Mouse (Mus musculus): Measurements from ENCODE around the gene Afmid. TPM values are rescaled to one million over a fixed set of nuclear protein-coding genes. Genes with fewer than 3 reads are reported as not detected.
A peak's percentile ranks its signal among the peaks of the same experiment; 100 is the strongest.
"Not testable (repeated sequence)": the region's sequence is repeated elsewhere in the genome, so short reads cannot be mapped to it uniquely, and the experiment has no call there.

Afmid gene
- polyA plus RNA-seq, 1 experiment from 2014 or later, result 3.3 TPM

DNA sequence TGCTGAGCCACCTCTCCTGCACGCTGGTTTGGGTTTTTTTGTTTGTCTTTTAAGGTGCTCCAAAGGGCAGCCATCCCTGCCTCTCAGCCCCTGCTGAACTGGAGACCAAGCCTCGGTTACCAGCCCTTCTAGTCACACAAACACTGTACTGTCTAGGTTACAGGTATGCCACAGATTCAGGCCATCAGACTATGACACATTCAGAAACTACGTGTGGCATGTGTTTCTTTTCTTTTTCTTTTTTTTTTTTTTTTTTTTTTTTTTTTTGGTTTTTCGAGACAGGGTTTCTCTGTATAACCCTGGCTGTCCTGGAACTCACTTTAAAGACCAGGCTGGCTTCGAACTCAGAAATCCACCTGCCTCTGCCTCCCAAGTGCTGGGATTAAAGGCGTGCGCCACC, 37.2 kb upstream of the Afmid start:
- not testable (repeated sequence) for H3K4me3 ChIP-seq (ENCODE audit: low read depth, low read length); DNase-seq (ENCODE audit: low spot score)
- 82% methylated on average over 7 of the region's 7 CpGs for WGBS

DNA sequence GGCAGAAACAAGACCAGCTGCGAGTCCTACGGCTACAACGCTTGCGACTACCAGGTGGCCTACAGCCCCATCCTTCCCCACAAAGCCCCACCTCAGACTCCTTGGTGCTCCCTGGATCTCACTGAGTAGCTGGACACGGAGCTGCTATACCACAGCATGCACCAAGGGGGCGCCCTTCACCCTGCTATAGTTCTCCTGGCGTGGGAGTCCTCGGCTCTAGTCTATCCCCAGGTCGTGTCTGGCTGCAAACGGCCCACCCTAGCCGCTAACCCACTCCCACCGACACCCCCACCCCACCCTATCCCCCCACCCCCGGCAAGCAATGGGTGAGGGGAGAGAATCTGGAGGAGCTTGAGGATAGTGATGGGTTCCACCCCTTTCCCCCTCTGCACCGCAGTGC, 35.4 kb upstream of the Afmid start:
- H3K27me3 ChIP-seq (ENCODE audit: control insufficient read depth, insufficient read depth, low read length), result no peaks in the 10 kb centered on the region
- H3K4me1 ChIP-seq (ENCODE audit: control insufficient read depth, insufficient read depth, low read length), result no peaks in the 10 kb centered on the region
- WGBS, result 7% methylated on average over 14 of the region's 14 CpGs
- no peak overlapping the region for H3K4me3 ChIP-seq (ENCODE audit: low read depth, low read length)
- no peaks in the 10 kb centered on the region for H3K36me3 ChIP-seq (replicated peaks; ENCODE audit: control insufficient read depth, insufficient read depth, low read depth, low read length)
- H3K9me3 ChIP-seq (replicated peaks; ENCODE audit: control insufficient read depth, low read length), result no peaks in the 10 kb centered on the region
- DNase-seq (ENCODE audit: low spot score), result peak; percentile 74
- peak overlapping the region; percentile 15; the same call in 1 of the 2 replicates for H3K4me2 ChIP-seq (ENCODE audit: low read depth, low read length)
- H3K9ac ChIP-seq (replicated peaks; ENCODE audit: low read length), result no peak overlapping the region
- ATAC-seq (replicated peaks; ENCODE audit: insufficient number of reproducible peaks, low FRiP score, low TSS enrichment, low read depth), result no peak
- H3K27ac ChIP-seq (replicated peaks; ENCODE audit: low read depth, low read length), result no peak overlapping the region

More for the DNA sequence above, 37.2 kb upstream of the Afmid start:
- not testable (repeated sequence) for H3K27ac ChIP-seq (replicated peaks; ENCODE audit: low read depth, low read length); H3K4me2 ChIP-seq (ENCODE audit: low read depth, low read length); H3K9me3 ChIP-seq (replicated peaks; ENCODE audit: control insufficient read depth, low read length); H3K27me3 ChIP-seq (ENCODE audit: control insufficient read depth, insufficient read depth, low read length); ATAC-seq (replicated peaks; ENCODE audit: insufficient number of reproducible peaks, low FRiP score, low TSS enrichment, low read depth); H3K36me3 ChIP-seq (replicated peaks; ENCODE audit: control insufficient read depth, insufficient read depth, low read depth, low read length); H3K9ac ChIP-seq (replicated peaks; ENCODE audit: low read length); H3K4me1 ChIP-seq (ENCODE audit: control insufficient read depth, insufficient read depth, low read length)

DNA sequence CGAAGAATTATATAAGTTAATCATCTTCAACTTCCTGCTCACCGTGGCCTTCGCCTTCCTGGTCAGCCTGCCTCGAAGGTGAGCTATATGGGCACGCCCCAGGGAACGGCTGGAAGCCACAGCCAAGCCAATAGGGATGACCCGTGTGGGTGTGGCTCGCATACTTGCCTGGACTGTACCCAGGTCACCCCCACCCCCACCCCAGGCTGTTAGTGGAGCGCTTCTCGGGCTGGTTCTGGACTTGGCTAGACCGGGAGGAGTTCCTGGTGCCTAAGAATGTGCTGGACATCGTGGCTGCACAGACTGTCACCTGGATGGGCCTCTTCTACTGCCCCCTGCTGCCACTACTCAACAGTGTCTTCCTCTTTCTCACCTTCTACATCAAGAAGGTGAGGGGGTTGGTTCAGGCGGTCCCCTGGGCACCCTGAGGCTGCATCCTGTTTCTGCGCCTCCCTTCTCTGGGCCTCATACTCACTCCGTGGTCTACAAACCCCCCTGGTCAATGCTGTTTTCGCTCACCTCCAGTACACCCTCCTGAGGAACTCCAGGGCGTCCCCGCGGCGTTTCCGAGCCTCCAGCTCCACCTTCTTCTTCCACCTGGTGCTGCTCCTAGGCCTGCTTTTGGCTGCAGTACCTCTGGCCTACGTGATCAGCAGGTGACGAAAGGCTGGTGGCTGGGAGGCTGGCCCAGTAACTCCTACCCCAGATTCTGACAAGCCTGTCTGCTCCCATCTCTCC, 34.9 kb upstream of the Afmid start:
- Histone ChIP-seq H3K27me3 (ENCODE audit: control insufficient read depth, insufficient read depth, low read length) (no peaks in the 10 kb centered on the region), H3K9me3 (replicated peaks; ENCODE audit: control insufficient read depth, low read length) (no peaks in the 10 kb centered on the region), H3K36me3 (replicated peaks; ENCODE audit: control insufficient read depth, insufficient read depth, low read depth, low read length) (no peaks in the 10 kb centered on the region), H3K4me2 (ENCODE audit: low read depth, low read length) (no peak overlapping the region; the same call in 1 of the 2 replicates), H3K27ac (replicated peaks; ENCODE audit: low read depth, low read length) (no peak overlapping the region), H3K4me3 (ENCODE audit: low read depth, low read length) (no peak overlapping the region), H3K4me1 (ENCODE audit: control insufficient read depth, insufficient read depth, low read length) (no peaks in the 10 kb centered on the region), H3K9ac (replicated peaks; ENCODE audit: low read length) (no peak overlapping the region)
- 30% methylated on average over 23 of the region's 23 CpGs for WGBS
- DNase-seq (ENCODE audit: low spot score), result no peak
- no peak for ATAC-seq (replicated peaks; ENCODE audit: insufficient number of reproducible peaks, low FRiP score, low TSS enrichment, low read depth)

DNA sequence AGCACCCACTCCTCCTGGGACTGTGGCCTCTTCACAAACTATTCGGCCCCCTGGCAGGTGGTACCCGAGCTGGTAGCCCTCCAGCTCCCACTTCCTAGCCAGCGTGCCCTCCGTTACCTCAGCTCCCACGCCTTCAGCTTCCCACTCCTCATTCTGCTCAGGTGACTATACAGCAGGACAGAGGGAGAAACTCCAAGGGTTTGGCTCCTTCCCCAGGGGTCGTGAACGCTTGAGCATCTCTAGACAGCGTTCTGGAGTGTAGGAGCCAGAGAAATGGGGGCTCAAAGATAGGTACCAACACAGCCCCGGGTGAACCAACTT, 34.3 kb upstream of the Afmid start:
- Histone ChIP-seq H3K27me3 (ENCODE audit: control insufficient read depth, insufficient read depth, low read length) (no peaks in the 10 kb centered on the region), H3K9me3 (replicated peaks; ENCODE audit: control insufficient read depth, low read length) (no peaks in the 10 kb centered on the region), H3K27ac (replicated peaks; ENCODE audit: low read depth, low read length) (no peak overlapping the region), H3K36me3 (replicated peaks; ENCODE audit: control insufficient read depth, insufficient read depth, low read depth, low read length) (no peaks in the 10 kb centered on the region), H3K4me1 (ENCODE audit: control insufficient read depth, insufficient read depth, low read length) (no peaks in the 10 kb centered on the region), H3K9ac (replicated peaks; ENCODE audit: low read length) (no peak overlapping the region), H3K4me2 (ENCODE audit: low read depth, low read length) (no peak overlapping the region), H3K4me3 (ENCODE audit: low read depth, low read length) (no peak overlapping the region)
- DNase-seq (ENCODE audit: low spot score) (no peak), ATAC-seq (replicated peaks; ENCODE audit: insufficient number of reproducible peaks, low FRiP score, low TSS enrichment, low read depth) (no peak)
- WGBS, result 80% methylated on average over 9 of the region's 9 CpGs

DNA sequence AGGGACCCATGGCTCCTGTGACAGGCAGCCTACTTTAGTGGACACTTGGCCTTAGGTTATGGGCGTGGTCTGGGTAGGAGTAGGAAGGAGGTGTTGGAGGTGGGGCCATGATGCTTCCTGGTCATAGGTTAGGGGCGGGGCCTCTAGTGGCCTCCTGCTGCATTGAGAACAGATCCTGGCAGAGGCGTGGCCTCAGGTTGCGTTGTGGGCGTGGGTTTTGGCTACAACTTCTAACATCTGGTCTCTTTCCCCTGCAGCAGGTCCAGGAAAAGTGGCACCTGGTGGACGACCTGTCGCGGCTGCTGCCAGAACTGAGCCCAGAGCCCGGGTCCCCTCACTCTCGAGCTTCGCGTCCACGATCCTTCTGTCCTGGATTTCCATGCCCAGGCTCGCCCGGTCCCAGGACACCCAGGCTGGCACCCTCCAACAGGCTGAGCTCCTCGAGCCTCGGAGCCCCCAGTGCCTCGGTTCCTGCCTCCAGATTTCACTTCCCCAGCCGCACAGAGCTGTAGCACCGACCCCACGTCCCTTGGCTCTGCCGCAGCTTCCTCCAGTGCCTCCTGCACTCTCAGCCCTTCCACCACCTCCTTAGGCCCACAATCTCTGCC, 33.3 kb upstream of the Afmid start:
- Histone ChIP-seq H3K9me3 (replicated peaks; ENCODE audit: control insufficient read depth, low read length) (no peaks in the 10 kb centered on the region), H3K36me3 (replicated peaks; ENCODE audit: control insufficient read depth, insufficient read depth, low read depth, low read length) (no peaks in the 10 kb centered on the region), H3K9ac (replicated peaks; ENCODE audit: low read length) (peak overlapping the region; percentile 44), H3K27ac (replicated peaks; ENCODE audit: low read depth, low read length) (no peak overlapping the region), H3K4me3 (ENCODE audit: low read depth, low read length) (no peak overlapping the region), H3K27me3 (ENCODE audit: control insufficient read depth, insufficient read depth, low read length) (no peaks in the 10 kb centered on the region), H3K4me2 (ENCODE audit: low read depth, low read length) (peak overlapping the region; percentile 27), H3K4me1 (ENCODE audit: control insufficient read depth, insufficient read depth, low read length) (no peaks in the 10 kb centered on the region)
- 4% methylated on average over 22 of the region's 22 CpGs for WGBS
- ATAC-seq (replicated peaks; ENCODE audit: insufficient number of reproducible peaks, low FRiP score, low TSS enrichment, low read depth), result no peak
- peak; percentile 64 for DNase-seq (ENCODE audit: low spot score)

DNA sequence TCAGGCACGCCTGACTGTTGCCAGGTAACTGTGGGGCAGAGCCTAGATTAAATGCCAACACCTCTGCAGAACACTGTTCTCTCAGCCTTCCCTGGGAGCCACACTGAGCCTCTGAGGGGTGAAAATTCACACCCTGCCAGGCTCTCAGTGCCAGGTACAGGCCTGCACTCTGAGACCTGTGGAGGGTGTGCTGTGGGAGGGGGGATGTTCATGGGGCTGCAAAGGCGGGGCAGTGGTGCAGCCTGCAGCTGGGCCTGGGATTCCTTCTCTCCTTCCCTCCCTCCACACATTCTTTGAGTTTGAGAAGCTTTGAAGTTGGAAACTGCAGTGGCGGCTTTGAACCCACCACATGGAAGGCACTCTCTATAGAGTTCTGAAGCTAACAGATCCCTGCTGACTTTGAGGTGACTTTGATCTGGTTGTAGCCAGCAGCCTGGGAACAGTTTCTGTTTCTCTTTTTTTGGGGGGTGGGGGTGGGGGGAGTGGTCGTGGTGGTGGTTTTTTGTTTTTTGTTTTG, 31.6 kb upstream of the Afmid start:
- DNase-seq (ENCODE audit: low spot score) (peak; percentile 16), ATAC-seq (replicated peaks; ENCODE audit: insufficient number of reproducible peaks, low FRiP score, low TSS enrichment, low read depth) (no peak)
- no peak overlapping the region for H3K4me2 ChIP-seq (ENCODE audit: low read depth, low read length)
- no peak overlapping the region for H3K27ac ChIP-seq (replicated peaks; ENCODE audit: low read depth, low read length)
- H3K9me3 ChIP-seq (replicated peaks; ENCODE audit: control insufficient read depth, low read length), result no peaks in the 10 kb centered on the region
- no peaks in the 10 kb centered on the region for H3K27me3 ChIP-seq (ENCODE audit: control insufficient read depth, insufficient read depth, low read length)
- H3K9ac ChIP-seq (replicated peaks; ENCODE audit: low read length), result no peak overlapping the region
- H3K4me1 ChIP-seq (ENCODE audit: control insufficient read depth, insufficient read depth, low read length), result no peaks in the 10 kb centered on the region
- 67% methylated on average over 4 of the region's 4 CpGs for WGBS
- H3K4me3 ChIP-seq (ENCODE audit: low read depth, low read length), result no peak overlapping the region
- no peaks in the 10 kb centered on the region for H3K36me3 ChIP-seq (replicated peaks; ENCODE audit: control insufficient read depth, insufficient read depth, low read depth, low read length)

DNA sequence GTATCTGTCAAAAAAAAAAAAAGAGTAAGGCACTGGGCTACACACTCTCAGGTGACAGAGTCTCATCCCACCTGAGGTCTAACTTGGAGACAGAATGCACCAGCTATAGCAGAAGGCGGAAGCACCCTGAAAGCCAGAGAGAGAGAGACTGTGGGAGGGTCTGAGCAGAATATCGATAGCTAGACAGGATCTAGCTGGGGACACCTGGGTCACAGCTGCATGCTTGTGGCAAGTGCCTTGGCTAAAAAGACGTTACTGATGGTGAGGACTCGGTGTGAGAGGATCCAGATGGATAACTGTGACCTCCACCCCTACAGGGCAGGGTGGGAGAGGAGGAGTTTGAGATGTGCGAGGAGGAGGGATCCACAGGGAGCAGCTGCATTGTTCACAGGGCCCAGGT, 28.8 kb upstream of the Afmid start:
- H3K9me3 ChIP-seq (replicated peaks; ENCODE audit: control insufficient read depth, low read length), result no peaks in the 10 kb centered on the region
- DNase-seq (ENCODE audit: low spot score), result no peak
- no peak overlapping the region for H3K27ac ChIP-seq (replicated peaks; ENCODE audit: low read depth, low read length)
- no peaks in the 10 kb centered on the region for H3K4me1 ChIP-seq (ENCODE audit: control insufficient read depth, insufficient read depth, low read length)
- ATAC-seq (replicated peaks; ENCODE audit: insufficient number of reproducible peaks, low FRiP score, low TSS enrichment, low read depth), result no peak
- no peak overlapping the region for H3K9ac ChIP-seq (replicated peaks; ENCODE audit: low read length)
- no peak overlapping the region for H3K4me3 ChIP-seq (ENCODE audit: low read depth, low read length)
- H3K4me2 ChIP-seq (ENCODE audit: low read depth, low read length), result no peak overlapping the region
- H3K27me3 ChIP-seq (ENCODE audit: control insufficient read depth, insufficient read depth, low read length), result no peaks in the 10 kb centered on the region
- no peaks in the 10 kb centered on the region for H3K36me3 ChIP-seq (replicated peaks; ENCODE audit: control insufficient read depth, insufficient read depth, low read depth, low read length)
- WGBS, result 38% methylated on average over 5 of the region's 5 CpGs

DNA sequence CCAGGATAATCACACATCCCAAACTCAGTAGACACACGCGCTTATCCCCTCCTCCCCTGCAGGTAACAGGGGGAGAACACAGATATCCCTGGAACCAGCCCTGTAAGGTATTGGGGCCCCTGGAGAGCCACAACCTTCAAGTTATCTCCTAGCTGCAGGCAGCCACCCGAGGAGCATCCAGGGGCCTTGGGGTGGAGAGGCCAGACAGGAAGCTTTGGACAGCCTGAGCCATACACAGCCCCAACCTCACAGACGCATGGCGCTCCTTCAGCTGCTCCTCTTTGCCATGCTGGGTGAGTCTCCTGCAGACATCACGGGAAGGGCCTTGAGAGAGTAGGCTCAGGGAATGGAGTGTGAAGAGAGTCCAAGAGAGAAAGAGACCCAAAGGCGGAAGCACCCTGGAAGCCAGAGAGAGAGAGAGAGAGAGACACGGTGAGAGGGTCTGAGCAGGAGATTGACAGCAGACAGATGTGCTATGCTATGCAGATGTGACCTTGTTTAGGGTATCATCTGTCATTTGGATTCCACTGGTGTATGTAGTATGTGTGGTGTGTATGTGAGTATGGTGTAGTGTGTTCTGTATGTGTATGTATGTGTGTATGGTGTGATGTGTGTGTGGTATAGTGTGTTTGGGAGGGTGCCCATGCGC, 28.1 kb upstream of the Afmid start, which contains the start of gene 6030468B19Rik:
Gene 6030468B19Rik (plus strand): TSS at position 150 of the 649 bp plus-strand sequence.
- DNase-seq (ENCODE audit: low spot score) (no peak), ATAC-seq (replicated peaks; ENCODE audit: insufficient number of reproducible peaks, low FRiP score, low TSS enrichment, low read depth) (0 out of 2 replicates have a peak, but pooled peaks have one; percentile 29)
- H3K4me3 ChIP-seq (ENCODE audit: low read depth, low read length), result no peak within 1 kb of the TSS
- no peak within 1 kb of the TSS for H3K27ac ChIP-seq (replicated peaks; ENCODE audit: low read depth, low read length)
- no peak within 1 kb of the TSS; the same call in 1 of the 2 replicates for H3K9ac ChIP-seq (replicated peaks; ENCODE audit: low read length)
- H3K36me3 ChIP-seq (replicated peaks; ENCODE audit: control insufficient read depth, insufficient read depth, low read depth, low read length), result no peaks in the 10 kb centered on the region
- no peaks in the 10 kb centered on the region for H3K4me1 ChIP-seq (ENCODE audit: control insufficient read depth, insufficient read depth, low read length)
- no peaks in the 10 kb centered on the region for H3K27me3 ChIP-seq (ENCODE audit: control insufficient read depth, insufficient read depth, low read length)
- H3K4me2 ChIP-seq (ENCODE audit: low read depth, low read length), result no peak within 1 kb of the TSS
- H3K9me3 ChIP-seq (replicated peaks; ENCODE audit: control insufficient read depth, low read length), result no peaks in the 10 kb centered on the region
- 53% methylated on average over 9 of the region's 9 CpGs for WGBS

Measured in embryonic facial prominence, embryonic 11.5 days (tissue).